Mouse (Mus musculus) adrenal gland, adult 18-20 months (tissue): ENCODE data around the gene Mus81. TPM values are rescaled to one million over a fixed set of nuclear protein-coding genes. Genes with fewer than 3 reads are reported as not detected.

Source experiments
- DNase-seq, 2 experiments: peaks; one replicate each; pipeline ENCODE4 v3.0.0; 2021 to 2022; ENCODE audit warnings: low spot score in 2 of 2
- long read RNA-seq, 2 experiments: library from polyadenylated mRNA; stranded (forward); transcript quantifications; one replicate each; pipeline ENCODE4 v2.0.0; 2021
- total RNA-seq, 2 experiments: library from RNA; stranded (reverse); gene quantifications; 1 replicate in 1 of 2; 2 replicates in 1 of 2; pipeline ENCODE4 v1.2.3; 2021

Mus81 gene
- total RNA-seq: 10 to 100 TPM; 25.1 to 35.8 TPM
- long read RNA-seq, experiment 1, transcript Mus81-202 (16 exons, 2,067 nt): major isoform, 18 of 30 reads
- long read RNA-seq, experiment 1, partial matches to known transcripts: 2 of 30 reads
- long read RNA-seq, experiment 1, other reads (novel, unspliced or antisense): 9 of 30 reads
- long read RNA-seq, experiment 2, transcript Mus81-202 (16 exons, 2,067 nt): major isoform, 36 of 51 reads
- long read RNA-seq, experiment 2, partial matches to known transcripts: 3 of 51 reads
- long read RNA-seq, experiment 2, other reads (novel, unspliced or antisense): 8 of 51 reads

GRCm38 (mm10) chr19:5487768-5488550 lies at the start of gene Mus81:
Mus81 (minus strand) TSS chr19:5488402.
- DNase-seq: peak; percentile 99

- DNase-seq: no peak
Observed at GRCm38 (mm10) chr19:5532520-5532919, 44.3 kb upstream of the Mus81 start.

GRCm38 (mm10) chr19:5530138-5530524 lies 41.9 kb upstream of the Mus81 start:
- DNase-seq: no peak

- peak; percentile 99 for DNase-seq
Observed at GRCm38 (mm10) chr19:5529325-5530137, 41.3 kb upstream of the Mus81 start.

- DNase-seq: no peak
Observed at GRCm38 (mm10) chr19:5525204-5525603, 37.0 kb upstream of the Mus81 start.

- DNase-seq: no peak
Observed at GRCm38 (mm10) chr19:5518721-5519120, 30.5 kb upstream of the Mus81 start.

- no peak for DNase-seq
Observed at GRCm38 (mm10) chr19:5516906-5517505, 28.8 kb upstream of the Mus81 start.

GRCm38 (mm10) chr19:5515840-5516777 lies 27.9 kb upstream of the Mus81 start:
- no peak for DNase-seq

- no peak for DNase-seq
Observed at GRCm38 (mm10) chr19:5513005-5513349, 24.8 kb upstream of the Mus81 start.

- no peak for DNase-seq
Observed at GRCm38 (mm10) chr19:5512091-5513004, 24.1 kb upstream of the Mus81 start.

- no peak for DNase-seq
Observed at GRCm38 (mm10) chr19:5511074-5511632, 23.0 kb upstream of the Mus81 start.

- DNase-seq: peak; percentile 94 to 96
Observed at GRCm38 (mm10) chr19:5510031-5511026, 22.1 kb upstream of the Mus81 start, which contains the start of gene Snx32. Snx32 (minus strand) TSS chr19:5510538.

- no peak for DNase-seq
Observed at GRCm38 (mm10) chr19:5503687-5504086, 15.5 kb upstream of the Mus81 start, which contains the start of gene 1700020D05Rik. 1700020D05Rik (minus strand) TSS chr19:5503787.

GRCm38 (mm10) chr19:5500330-5500875 lies 12.2 kb upstream of the Mus81 start:
- DNase-seq: no peak

- peak in 1 of 2 experiments; percentile 19 for DNase-seq
Observed at GRCm38 (mm10) chr19:5496052-5496370, 7.8 kb upstream of the Mus81 start.

- DNase-seq: no peak
Observed at GRCm38 (mm10) chr19:5495353-5496051, 7.3 kb upstream of the Mus81 start.

- no peak for DNase-seq
Observed at GRCm38 (mm10) chr19:5494314-5494713, 6.1 kb upstream of the Mus81 start.
